ENCODE assay signal across 20 mouse cellular contexts in the genomic region with DNA sequence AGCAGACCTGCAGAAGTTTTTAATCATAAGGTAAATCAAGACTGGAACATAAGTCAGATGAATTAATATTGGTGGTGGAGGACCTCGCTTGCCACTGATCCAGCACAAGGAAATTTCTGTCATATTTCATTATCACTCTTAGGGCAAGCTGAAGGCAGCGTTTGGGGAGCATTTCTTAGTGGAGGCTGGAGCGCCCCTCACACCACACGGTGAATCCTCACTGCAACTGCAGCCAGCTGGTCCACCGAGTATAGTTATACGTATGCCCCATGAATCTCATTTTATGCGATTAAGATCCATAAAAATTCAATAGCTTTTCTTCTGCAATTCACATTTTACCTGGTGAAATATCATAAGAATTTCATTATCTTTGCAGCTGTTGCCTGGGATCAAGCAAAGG. TPM values are rescaled to one million over a fixed set of nuclear protein-coding genes. Genes with fewer than 3 reads are reported as not detected.
DNase-seq lines count a peak whose midpoint lies in the region; ATAC-seq and TF ChIP-seq lines count a peak whose summit lies in the region.
"Had no signal": no experiment of that assay in that cellular context is flagged by ENCODE, and none has a peak within 500 bp of the region (broad histone marks: within the 10 kb centered on the region; RNA-seq: fewer than 3 reads in every experiment).

No protein-coding gene starts in this region.

- DNase-seq in hindbrain, embryonic 14.5 days (ENCODE audit: low spot score): no peak
- DNase-seq in midbrain, embryonic 14.5 days: peak; percentile 51
- DNase-seq in midbrain, embryonic 10.5 days (ENCODE audit: low spot score): no peak
- no peak for DNase-seq in midbrain, postnatal 0 days (ENCODE audit: low spot score)
- no peak for DNase-seq in spleen, adult 12 weeks (ENCODE audit: low spot score)
- DNase-seq: adrenal gland, adult 2 months; adrenal gland, postnatal 25 days; cerebellum, adult 2 months; cerebellum, postnatal 10 days; forebrain, postnatal 0 days; gastrocnemius, postnatal 14 days; heart, adult 2 months; heart, postnatal 14 days had no signal

- peaks cover 23% of the 10 kb centered on the region; the same call in 1 of the 2 replicates for H3K36me3 ChIP-seq in hindbrain, embryonic 14.5 days (replicated peaks; ENCODE audit: control insufficient read depth, insufficient read depth)
- H3K36me3 ChIP-seq in hindbrain, embryonic 12.5 days: no peaks in the 10 kb centered on the region; the same call in 1 of the 2 replicates
- peaks cover 7% of the 10 kb centered on the region; the same call in 1 of the 2 replicates for H3K36me3 ChIP-seq in midbrain, embryonic 14.5 days (ENCODE audit: control insufficient read depth, insufficient read depth, low read length)
- peaks cover 5% of the 10 kb centered on the region; the same call in 1 of the 2 replicates for H3K36me3 ChIP-seq in midbrain, embryonic 10.5 days
- no peaks in the 10 kb centered on the region for H3K36me3 ChIP-seq in midbrain, postnatal 0 days (ENCODE audit: insufficient read depth, low read length)
- H3K36me3 ChIP-seq in neural tube, embryonic 15.5 days: no peaks in the 10 kb centered on the region
- H3K36me3 ChIP-seq: heart, embryonic 15.5 days had no signal

- H3K9me3 ChIP-seq in hindbrain, embryonic 14.5 days (ENCODE audit: control insufficient read depth, low read length): no peaks in the 10 kb centered on the region
- no peaks in the 10 kb centered on the region for H3K9me3 ChIP-seq in hindbrain, embryonic 12.5 days (replicated peaks)
- H3K9me3 ChIP-seq in midbrain, embryonic 14.5 days (ENCODE audit: control insufficient read depth, low read length): no peaks in the 10 kb centered on the region
- no peaks in the 10 kb centered on the region for H3K9me3 ChIP-seq in midbrain, embryonic 10.5 days (replicated peaks)
- H3K9me3 ChIP-seq in midbrain, postnatal 0 days (ENCODE audit: low read length): no peaks in the 10 kb centered on the region
- no peaks in the 10 kb centered on the region for H3K9me3 ChIP-seq in neural tube, embryonic 15.5 days (replicated peaks)
- H3K9me3 ChIP-seq: embryonic facial prominence, embryonic 10.5 days; forebrain, embryonic 13.5 days; heart, embryonic 15.5 days had no signal

- no peak for ATAC-seq in hindbrain, embryonic 14.5 days (ENCODE audit: low FRiP score)
- ATAC-seq in hindbrain, embryonic 12.5 days (ENCODE audit: low FRiP score): no peak
- ATAC-seq in midbrain, embryonic 14.5 days (ENCODE audit: low FRiP score, low TSS enrichment): no peak
- no peak for ATAC-seq in midbrain, postnatal 0 days (ENCODE audit: low FRiP score)
- ATAC-seq in neural tube, embryonic 15.5 days (ENCODE audit: low FRiP score): peak; percentile 48; the same call in 1 of the 2 replicates
- ATAC-seq: forebrain, embryonic 13.5 days; forebrain, postnatal 0 days had no signal

- H3K4me3 ChIP-seq in hindbrain, embryonic 14.5 days (replicated peaks; ENCODE audit: low read length): no peak overlapping the region
- no peak overlapping the region for H3K4me3 ChIP-seq in hindbrain, embryonic 12.5 days
- no peak overlapping the region for H3K4me3 ChIP-seq in midbrain, embryonic 14.5 days (replicated peaks; ENCODE audit: low read depth, low read length)
- H3K4me3 ChIP-seq in midbrain, embryonic 10.5 days: no peak overlapping the region
- H3K4me3 ChIP-seq in midbrain, postnatal 0 days (ENCODE audit: low read depth, low read length): no peak overlapping the region
- no peak overlapping the region for H3K4me3 ChIP-seq in neural tube, embryonic 15.5 days (replicated peaks)
- H3K4me3 ChIP-seq: embryonic facial prominence, embryonic 10.5 days; forebrain, embryonic 13.5 days; heart, adult 2 months; heart, embryonic 15.5 days had no signal

- H3K4me1 ChIP-seq in hindbrain, embryonic 14.5 days (replicated peaks; ENCODE audit: control insufficient read depth, insufficient read depth, low read length): peaks cover 64% of the 10 kb centered on the region
- H3K4me1 ChIP-seq in hindbrain, embryonic 12.5 days: peaks cover 78% of the 10 kb centered on the region
- peaks cover 62% of the 10 kb centered on the region for H3K4me1 ChIP-seq in midbrain, embryonic 14.5 days (ENCODE audit: control insufficient read depth, insufficient read depth, low read length)
- peaks cover 77% of the 10 kb centered on the region for H3K4me1 ChIP-seq in midbrain, embryonic 10.5 days
- no peaks in the 10 kb centered on the region for H3K4me1 ChIP-seq in midbrain, postnatal 0 days (ENCODE audit: insufficient read depth, low read length)
- peaks cover 84% of the 10 kb centered on the region for H3K4me1 ChIP-seq in neural tube, embryonic 15.5 days

- no peak overlapping the region for H3K9ac ChIP-seq in hindbrain, embryonic 14.5 days
- H3K9ac ChIP-seq in hindbrain, embryonic 12.5 days: no peak overlapping the region
- H3K9ac ChIP-seq in midbrain, embryonic 14.5 days (replicated peaks; ENCODE audit: low read length): no peak overlapping the region; the same call in 1 of the 2 replicates
- H3K9ac ChIP-seq in midbrain, postnatal 0 days (replicated peaks; ENCODE audit: low read length, poor library complexity, severe bottlenecking): no peak overlapping the region
- no peak overlapping the region for H3K9ac ChIP-seq in neural tube, embryonic 15.5 days (replicated peaks)
- H3K9ac ChIP-seq: forebrain, embryonic 13.5 days; forebrain, postnatal 0 days; heart, embryonic 15.5 days had no signal

- no peaks in the 10 kb centered on the region for H3K27me3 ChIP-seq in hindbrain, embryonic 14.5 days (ENCODE audit: control insufficient read depth, insufficient read depth, low read length)
- H3K27me3 ChIP-seq in hindbrain, embryonic 12.5 days: 0 out of 2 replicates have a peak, but pooled peaks cover 3% of the 10 kb centered on the region
- H3K27me3 ChIP-seq in midbrain, embryonic 14.5 days (ENCODE audit: control insufficient read depth, insufficient read depth, low read length): no peaks in the 10 kb centered on the region
- peaks cover 35% of the 10 kb centered on the region for H3K27me3 ChIP-seq in midbrain, embryonic 10.5 days (ENCODE audit: low read depth, poor library complexity, severe bottlenecking)
- H3K27me3 ChIP-seq in midbrain, postnatal 0 days (ENCODE audit: insufficient read depth, low read length): 0 out of 2 replicates have a peak, but pooled peaks cover 3% of the 10 kb centered on the region
- H3K27me3 ChIP-seq in neural tube, embryonic 15.5 days (replicated peaks): no peaks in the 10 kb centered on the region

- H3K4me2 ChIP-seq in hindbrain, embryonic 14.5 days (replicated peaks): peak overlapping the region; percentile 29
- no peak overlapping the region for H3K4me2 ChIP-seq in hindbrain, embryonic 12.5 days (replicated peaks)
- H3K4me2 ChIP-seq in midbrain, embryonic 14.5 days (ENCODE audit: low read length): peak overlapping the region; percentile 29
- no peak overlapping the region for H3K4me2 ChIP-seq in midbrain, postnatal 0 days (ENCODE audit: low read depth, low read length, poor library complexity, severe bottlenecking)
- H3K4me2 ChIP-seq in neural tube, embryonic 15.5 days: peak overlapping the region; percentile 62
- H3K4me2 ChIP-seq: forebrain, embryonic 13.5 days; heart, embryonic 11.5 days; heart, embryonic 15.5 days had no signal

- TF ChIP-seq CTCF in midbrain, postnatal 0 days (IDR thresholded peaks at IDR 0.05): peak; percentile 17; the same call in 1 of the 2 replicates

- H3K27ac ChIP-seq in hindbrain, embryonic 14.5 days: 0 out of 2 replicates have a peak overlapping the region, but pooled peaks have one; percentile 79
- no peak overlapping the region for H3K27ac ChIP-seq in hindbrain, embryonic 12.5 days
- H3K27ac ChIP-seq in midbrain, embryonic 14.5 days (replicated peaks; ENCODE audit: low read depth, low read length): no peak overlapping the region
- no peak overlapping the region for H3K27ac ChIP-seq in midbrain, embryonic 10.5 days (replicated peaks)
- H3K27ac ChIP-seq in midbrain, postnatal 0 days (ENCODE audit: low read depth, low read length): no peak overlapping the region
- H3K27ac ChIP-seq in neural tube, embryonic 15.5 days (replicated peaks): peak overlapping the region; percentile 61
- H3K27ac ChIP-seq: embryonic facial prominence, embryonic 10.5 days; forebrain, embryonic 13.5 days; heart, embryonic 15.5 days had no signal

- WGBS in hindbrain, embryonic 14.5 days: 48% methylated on average over 7 of the region's 7 CpGs
- 59% methylated on average over 7 of the region's 7 CpGs for WGBS in hindbrain, embryonic 12.5 days
- WGBS in midbrain, embryonic 14.5 days: 58% methylated on average over 7 of the region's 7 CpGs
- WGBS in midbrain, embryonic 10.5 days: 86% methylated on average over 7 of the region's 7 CpGs
- WGBS in midbrain, postnatal 0 days: 60% methylated on average over 7 of the region's 7 CpGs
- 32% methylated on average over 7 of the region's 7 CpGs for WGBS in neural tube, embryonic 15.5 days

RNA-seq across cellular contexts. Expression of gene Ebf3, which starts 18.6 kb away (rescaled TPM):
- 26.9 and 32.8 TPM in 2 replicates for polyA plus RNA-seq in hindbrain, embryonic 14.5 days (2014; fragmentation: Nextera tagmentation; extraction: Ambion mirVana)
- 23.0 and 23.4 TPM in 2 replicates for polyA plus RNA-seq in hindbrain, embryonic 12.5 days (2016; fragmentation: Nextera tagmentation; extraction: Ambion mirVana)
- polyA plus RNA-seq in midbrain, embryonic 14.5 days (2014; fragmentation: Nextera tagmentation; extraction: Ambion mirVana): 34.0 and 43.4 TPM in 2 replicates
- polyA plus RNA-seq in midbrain, embryonic 10.5 days (2016; fragmentation: Nextera tagmentation; extraction: Ambion mirVana): 3.2 and 5.4 TPM in 2 replicates
- total RNA-seq in midbrain, postnatal 0 days (2014; rRNA removed): 90.4 and 103 TPM in 2 replicates
- 5.3 and 7.1 TPM in 2 replicates for polyA plus RNA-seq in midbrain, postnatal 0 days (2015; fragmentation: Nextera tagmentation; extraction: Ambion mirVana)
- 16.6 and 22.4 TPM in 2 replicates for polyA plus RNA-seq in neural tube, embryonic 15.5 days (2015; fragmentation: Nextera tagmentation; extraction: Ambion mirVana)
- total RNA-seq: hematopoietic stem cell, adult 5-6 weeks had no signal

Comparison
In these comparisons a context has a peak if more than half of its experiments do, and no peak if none do; other contexts are left out.
1. H3K27ac ChIP-seq: peak in hindbrain, embryonic 14.5 days (single experiment) and neural tube, embryonic 15.5 days (single experiment); none in hindbrain, embryonic 12.5 days (single experiment), midbrain, embryonic 14.5 days (single experiment), midbrain, embryonic 10.5 days (single experiment) and midbrain, postnatal 0 days (single experiment).
2. H3K4me2 ChIP-seq: peak in hindbrain, embryonic 14.5 days (single experiment), midbrain, embryonic 14.5 days (single experiment) and neural tube, embryonic 15.5 days (single experiment); none in hindbrain, embryonic 12.5 days (single experiment) and midbrain, postnatal 0 days (single experiment).